Mouse (Mus musculus) hindbrain, embryonic 13.5 days (tissue): Measurements from ENCODE around the gene Rad51c. TPM values are rescaled to one million over a fixed set of nuclear protein-coding genes. Genes with fewer than 3 reads are reported as not detected.
"Not testable (repeated sequence)": the region's sequence is repeated elsewhere in the genome, so short reads cannot be mapped to it uniquely, and the experiment has no call there.

Experiments used
- ATAC-seq: fragments of 200-750 bp; cut with Nextera tagmentation; 2 replicates; pipeline ENCODE4 v1.8.0; 2017; ENCODE audit warnings: moderate TSS enrichment; ENCODE audit not compliant: low FRiP score
- H3K27ac ChIP-seq: fragments of 300-500 bp; sonication (generic); 2 replicates; pipeline ENCODE4 v1.5.1; 2015; ENCODE audit warnings: inconsistent platforms, mild to moderate bottlenecking, moderate library complexity
- H3K27me3 ChIP-seq: fragments of 300-500 bp; sonication (generic); 2 replicates; pipeline ENCODE4 v1.6.1; 2015; ENCODE audit warnings: mild to moderate bottlenecking, inconsistent platforms
- H3K36me3 ChIP-seq: fragments of 300-500 bp; sonication (generic); 2 replicates; pipeline ENCODE4 v1.6.1; 2015; ENCODE audit warnings: mild to moderate bottlenecking, inconsistent platforms
- H3K4me1 ChIP-seq: fragments of 300-500 bp; sonication (generic); replicated peaks from 2 replicates; pipeline ENCODE4 v1.6.1; 2015; ENCODE audit warnings: inconsistent platforms
- H3K4me2 ChIP-seq: fragments of 300-500 bp; sonication (generic); 2 replicates; pipeline ENCODE4 v1.6.1; 2015; ENCODE audit warnings: inconsistent platforms, mild to moderate bottlenecking, moderate library complexity
- H3K4me3 ChIP-seq: fragments of 300-500 bp; sonication (generic); 2 replicates; pipeline ENCODE4 v1.5.1; 2015; ENCODE audit warnings: mild to moderate bottlenecking, inconsistent platforms
- H3K9ac ChIP-seq: fragments of 300-500 bp; sonication (generic); 2 replicates; pipeline ENCODE4 v1.6.1; 2015; ENCODE audit warnings: mild to moderate bottlenecking, inconsistent platforms
- H3K9me3 ChIP-seq: fragments of 300-500 bp; sonication (generic); 2 replicates; pipeline ENCODE4 v1.6.1; 2016; ENCODE audit warnings: inconsistent platforms
- WGBS: fragments of 180-500 bp; shearing (Covaris S2); methylation state at CpG from one replicate; pipeline ENCODE4 v1.1.7; 2015; 5-methylcytosine and 5-hydroxymethylcytosine counted together
- polyA plus RNA-seq: library from polyadenylated mRNA; unstranded; fragments of >200 nt; fragmentation: Nextera tagmentation; extraction: Ambion mirVana; gene quantifications from 2 replicates; pipeline ENCODE4 v1.2.1, GENCODE M21; 2015

The Rad51c gene
- polyA plus RNA-seq, 1 experiment from 2014 or later = 6.2 TPM

DNA sequence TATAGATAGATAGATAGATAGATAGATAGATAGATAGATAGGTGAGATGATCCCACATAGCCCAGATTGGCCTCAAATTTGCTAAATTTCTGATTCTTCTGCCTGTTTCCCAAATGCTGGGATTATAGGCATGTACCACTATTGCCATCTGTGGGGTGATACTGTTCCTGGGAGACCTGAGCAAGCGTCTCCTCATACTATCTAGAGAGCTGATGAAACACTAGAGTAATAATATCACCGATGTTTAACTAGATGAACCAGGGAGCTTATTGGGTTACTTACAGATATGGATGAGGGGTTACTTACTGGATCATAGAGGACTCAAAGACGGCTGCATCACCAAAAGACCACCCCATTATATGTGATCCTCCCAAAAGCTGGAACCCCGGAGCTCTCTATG, 24.6 kb upstream of the Rad51c start:
- Histone ChIP-seq H3K9me3 (no peaks in the 10 kb centered on the region), H3K27ac (no peak overlapping the region), H3K27me3 (no peaks in the 10 kb centered on the region), H3K4me1 (peaks cover 5% of the 10 kb centered on the region; the same call in 1 of the 2 replicates), H3K9ac (no peak overlapping the region), H3K36me3 (no peaks in the 10 kb centered on the region), H3K4me2 (no peak overlapping the region), H3K4me3 (no peak overlapping the region)
- ATAC-seq = no peak
- 86% methylated on average over 4 of the region's 4 CpGs for WGBS

DNA sequence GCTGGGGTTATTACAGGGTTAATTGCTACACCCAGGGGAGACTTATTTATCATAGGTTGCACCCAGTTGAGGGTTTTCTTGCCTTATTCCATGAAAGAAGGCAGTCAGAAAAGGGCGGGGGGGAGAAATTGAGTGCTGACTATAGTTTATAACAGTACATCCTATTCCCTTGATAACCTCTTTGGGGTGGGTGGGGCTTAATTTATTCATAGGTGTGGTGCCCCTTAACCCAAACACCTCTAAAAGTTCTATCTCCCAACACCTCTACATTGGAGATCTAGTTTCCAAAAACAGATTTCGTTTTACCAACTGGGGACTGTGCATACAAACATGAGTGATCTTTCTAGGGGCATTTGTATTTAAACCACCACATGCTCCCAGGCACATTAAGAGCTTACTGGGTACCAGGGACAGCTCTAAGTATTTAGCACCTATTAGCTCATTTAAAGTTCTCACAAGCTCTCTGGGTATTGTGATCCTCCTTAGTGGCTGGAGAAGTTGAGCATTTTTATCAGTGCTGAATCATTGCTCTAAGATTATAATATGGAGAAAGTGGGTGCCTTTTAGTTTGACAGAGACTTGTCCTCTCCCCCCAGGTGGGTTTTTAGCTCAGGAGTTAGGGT, 23.4 kb upstream of the Rad51c start:
- no peak overlapping the region for H3K9ac ChIP-seq
- H3K36me3 ChIP-seq = no peaks in the 10 kb centered on the region
- H3K4me3 ChIP-seq = no peak overlapping the region
- no peak overlapping the region for H3K4me2 ChIP-seq
- peak overlapping the region; percentile 84; the same call in 1 of the 2 replicates for H3K27ac ChIP-seq
- no peak for ATAC-seq
- no peaks in the 10 kb centered on the region for H3K9me3 ChIP-seq
- no peaks in the 10 kb centered on the region for H3K27me3 ChIP-seq
- H3K4me1 ChIP-seq = peaks cover 14% of the 10 kb centered on the region; the same call in 1 of the 2 replicates
- WGBS = 71% methylated on average over 2 of the region's 2 CpGs

DNA sequence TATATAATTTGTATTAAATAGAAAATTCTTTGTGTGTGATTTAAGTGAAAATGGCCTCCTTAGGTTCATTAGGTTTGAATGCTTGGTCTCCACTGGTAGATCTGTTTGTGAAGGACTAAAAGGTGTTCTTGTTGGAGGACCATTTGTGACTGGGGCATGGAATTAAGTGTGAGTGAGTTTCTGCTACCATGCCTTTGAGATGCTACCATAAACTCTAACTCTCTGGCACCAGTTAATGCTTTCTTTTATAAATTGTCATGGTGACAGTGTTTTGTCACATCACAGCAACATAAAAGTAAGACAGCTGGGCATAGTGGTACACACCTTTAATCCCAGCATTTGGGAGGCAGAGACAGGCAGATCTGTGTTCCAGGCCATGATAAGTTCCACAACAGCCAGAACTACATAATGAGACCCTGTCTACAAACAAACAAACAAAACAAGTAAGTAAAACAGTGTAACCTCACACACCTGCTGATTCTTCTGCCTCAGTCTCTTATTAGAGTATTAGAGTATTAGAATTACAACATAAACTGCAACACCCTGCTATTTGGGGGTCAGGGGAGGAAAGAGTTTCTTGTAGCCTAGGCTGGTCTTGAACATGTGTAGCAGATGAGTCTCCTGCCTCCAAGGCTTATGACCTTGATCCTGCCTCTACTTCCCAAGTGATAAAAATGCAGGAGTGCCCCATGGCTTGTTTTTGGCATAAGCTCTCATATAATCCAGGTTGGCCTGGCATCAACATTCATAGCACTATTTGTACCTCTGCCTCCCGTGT, 22.7 kb upstream of the Rad51c start:
- H3K36me3 ChIP-seq = no peaks in the 10 kb centered on the region
- H3K4me2 ChIP-seq = no peak overlapping the region
- no peak overlapping the region for H3K4me3 ChIP-seq
- H3K27ac ChIP-seq = peak overlapping the region; percentile 84
- WGBS = 61% methylated on average over 1 of the region's 1 CpGs
- no peak overlapping the region for H3K9ac ChIP-seq
- no peaks in the 10 kb centered on the region for H3K27me3 ChIP-seq
- peaks cover 14% of the 10 kb centered on the region; the same call in 1 of the 2 replicates for H3K4me1 ChIP-seq
- H3K9me3 ChIP-seq = no peaks in the 10 kb centered on the region
- no peak for ATAC-seq

DNA sequence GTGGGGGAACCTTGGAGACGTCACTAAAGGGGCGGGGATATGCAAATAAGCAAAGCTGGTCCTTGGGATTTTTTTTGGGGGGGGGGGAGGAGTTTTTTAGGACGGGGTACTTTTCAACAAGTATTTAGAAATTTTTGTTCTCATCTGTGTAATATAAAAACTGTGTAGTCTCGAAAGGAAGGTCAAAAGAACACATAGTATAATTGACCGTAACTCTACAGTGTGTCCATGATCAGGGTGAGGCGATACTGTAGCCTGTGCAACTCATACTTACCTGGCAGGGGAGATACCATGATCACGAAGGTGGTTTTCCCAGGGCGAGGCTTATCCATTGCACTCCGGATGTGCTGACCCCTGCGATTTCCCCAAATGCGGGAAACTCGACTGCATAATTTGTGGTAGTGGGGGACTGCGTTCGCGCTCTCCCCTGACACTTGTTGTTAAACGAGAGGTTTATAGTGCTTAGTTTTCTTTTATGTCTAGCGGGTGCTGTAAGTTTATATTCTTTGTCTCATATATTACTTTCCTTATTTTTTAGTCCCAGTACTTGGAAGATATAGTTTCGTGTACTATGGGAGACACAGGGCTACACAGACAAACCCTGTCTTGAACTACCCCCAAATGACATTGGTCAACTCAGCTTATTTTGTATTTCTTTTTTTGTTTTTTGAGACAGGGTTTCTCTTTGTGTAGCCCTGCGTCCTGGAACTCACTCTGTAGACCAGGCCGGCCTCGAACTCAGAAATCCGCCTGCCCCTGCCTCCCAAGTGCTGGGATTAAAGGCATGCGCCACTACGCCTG, 21.9 kb upstream of the Rad51c start:
- H3K27me3 ChIP-seq, H3K9me3 ChIP-seq, H3K36me3 ChIP-seq: not testable (repeated sequence)
- H3K4me1 ChIP-seq = peaks cover 19% of the 10 kb centered on the region
- peak overlapping the region; percentile 50 for H3K4me2 ChIP-seq
- peak overlapping the region; percentile 84 for H3K27ac ChIP-seq
- ATAC-seq = peak; percentile 94
- H3K9ac ChIP-seq = peak overlapping the region; percentile 53
- 1% methylated on average over 24 of the region's 24 CpGs for WGBS
- peak overlapping the region; percentile 30; the same call in 1 of the 2 replicates for H3K4me3 ChIP-seq

DNA sequence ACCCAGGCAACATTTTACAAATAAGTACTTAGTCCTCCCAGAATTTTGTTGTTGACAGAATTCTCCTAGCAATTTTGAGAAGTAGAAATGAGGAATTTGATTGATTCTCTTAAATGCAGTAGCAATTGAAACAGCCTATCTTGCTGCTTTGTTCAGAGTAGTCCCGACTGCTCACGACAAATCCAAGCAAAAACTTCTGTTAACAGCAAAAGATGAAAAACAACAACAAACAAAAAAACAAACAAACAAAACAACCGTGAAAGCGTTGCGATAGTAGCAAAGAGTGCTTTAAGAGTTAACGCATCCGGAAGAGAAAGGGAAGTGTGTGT, 21.3 kb upstream of the Rad51c start:
- Histone ChIP-seq H3K4me3 (peak overlapping the region; percentile 30), H3K36me3 (no peaks in the 10 kb centered on the region), H3K9me3 (no peaks in the 10 kb centered on the region), H3K9ac (peak overlapping the region; percentile 53), H3K4me2 (peak overlapping the region; percentile 50), H3K27me3 (no peaks in the 10 kb centered on the region), H3K27ac (peak overlapping the region; percentile 56; the same call in 1 of the 2 replicates), H3K4me1 (peaks cover 20% of the 10 kb centered on the region)
- peak; percentile 73 for ATAC-seq
- WGBS = under 1% methylated on average over 7 of the region's 7 CpGs

DNA sequence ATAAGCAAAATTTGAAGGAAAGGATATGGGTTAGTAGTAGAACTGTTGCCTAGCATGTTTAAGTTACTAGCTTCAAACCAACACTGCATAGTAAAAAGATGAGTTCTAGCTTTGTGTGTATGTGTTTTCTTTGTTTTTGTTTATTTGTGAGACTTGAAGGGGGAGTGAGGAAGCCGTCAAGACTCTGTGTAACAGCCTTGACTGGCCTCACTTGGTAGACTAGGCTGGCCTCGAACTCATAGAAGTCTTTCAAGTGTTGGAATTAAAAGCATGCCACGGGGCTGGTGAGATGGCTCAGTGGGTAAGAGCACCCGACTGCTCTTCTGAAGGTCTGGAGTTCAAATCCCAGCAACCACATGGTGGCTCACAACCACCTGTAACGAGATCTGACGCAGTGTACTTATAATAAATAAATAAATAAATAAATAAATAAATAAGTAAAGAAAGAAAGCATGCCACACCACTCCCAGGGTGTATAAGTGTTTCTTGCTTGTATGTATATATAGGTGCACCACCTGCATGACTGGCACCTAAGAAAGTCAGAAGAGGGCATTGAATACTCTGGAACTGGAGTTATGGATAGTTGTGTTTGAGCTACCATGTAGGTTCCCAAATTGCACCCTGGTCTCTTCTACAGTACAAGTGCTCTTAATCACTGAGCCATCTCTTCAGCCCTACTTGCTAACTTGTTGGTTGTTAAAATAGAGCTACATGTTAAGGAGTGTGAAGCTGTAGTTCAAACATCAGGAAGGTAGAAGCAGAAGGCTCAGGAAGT, 19.0 kb upstream of the Rad51c start:
- Histone ChIP-seq H3K9me3 (no peaks in the 10 kb centered on the region), H3K27ac (peak overlapping the region; percentile 87), H3K9ac (no peak overlapping the region), H3K36me3 (no peaks in the 10 kb centered on the region), H3K4me2 (peak overlapping the region; percentile 19; the same call in 1 of the 2 replicates), H3K4me1 (peaks cover 20% of the 10 kb centered on the region), H3K27me3 (no peaks in the 10 kb centered on the region), H3K4me3 (no peak overlapping the region)
- 50% methylated on average over 6 of the region's 6 CpGs for WGBS
- ATAC-seq = no peak

DNA sequence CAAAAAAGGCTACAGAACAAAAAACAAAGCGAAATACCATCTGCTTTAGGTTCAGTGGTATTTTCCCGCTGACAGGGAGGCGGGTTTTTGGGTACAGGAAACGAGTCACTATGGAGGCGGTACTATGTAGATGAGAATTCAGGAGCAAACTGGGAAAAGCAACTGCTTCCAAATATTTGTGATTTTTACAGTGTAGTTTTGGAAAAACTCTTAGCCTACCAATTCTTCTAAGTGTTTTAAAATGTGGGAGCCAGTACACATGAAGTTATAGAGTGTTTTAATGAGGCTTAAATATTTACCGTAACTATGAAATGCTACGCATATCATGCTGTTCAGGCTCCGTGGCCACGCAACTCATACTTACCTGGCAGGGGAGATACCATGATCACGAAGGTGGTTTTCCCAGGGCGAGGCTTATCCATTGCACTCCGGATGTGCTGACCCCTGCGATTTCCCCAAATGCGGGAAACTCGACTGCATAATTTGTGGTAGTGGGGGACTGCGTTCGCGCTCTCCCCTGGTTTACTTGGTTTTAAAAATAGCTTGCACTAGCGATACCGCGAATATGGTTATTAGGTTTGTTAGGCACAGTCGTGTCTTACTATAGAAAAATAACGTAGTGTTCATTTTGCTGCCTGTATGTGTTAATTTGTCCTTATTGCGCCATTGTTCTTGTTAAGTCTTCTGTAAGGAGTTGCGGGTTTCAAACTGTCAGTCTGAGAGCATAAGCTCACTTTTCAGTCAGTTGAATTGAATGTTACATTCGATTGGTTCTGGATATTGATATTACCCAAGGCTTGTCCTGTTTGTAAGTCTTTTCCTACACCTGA, 18.0 kb upstream of the Rad51c start:
- H3K9ac ChIP-seq = peak overlapping the region; percentile 68
- ATAC-seq = peak; percentile 88
- no peaks in the 10 kb centered on the region for H3K36me3 ChIP-seq
- peak overlapping the region; percentile 87 for H3K27ac ChIP-seq
- peak overlapping the region; percentile 39 for H3K4me3 ChIP-seq
- H3K4me1 ChIP-seq = peaks cover 20% of the 10 kb centered on the region
- no peaks in the 10 kb centered on the region for H3K27me3 ChIP-seq
- no peaks in the 10 kb centered on the region for H3K9me3 ChIP-seq
- WGBS = under 1% methylated on average over 26 of the region's 26 CpGs
- peak overlapping the region; percentile 63 for H3K4me2 ChIP-seq

DNA sequence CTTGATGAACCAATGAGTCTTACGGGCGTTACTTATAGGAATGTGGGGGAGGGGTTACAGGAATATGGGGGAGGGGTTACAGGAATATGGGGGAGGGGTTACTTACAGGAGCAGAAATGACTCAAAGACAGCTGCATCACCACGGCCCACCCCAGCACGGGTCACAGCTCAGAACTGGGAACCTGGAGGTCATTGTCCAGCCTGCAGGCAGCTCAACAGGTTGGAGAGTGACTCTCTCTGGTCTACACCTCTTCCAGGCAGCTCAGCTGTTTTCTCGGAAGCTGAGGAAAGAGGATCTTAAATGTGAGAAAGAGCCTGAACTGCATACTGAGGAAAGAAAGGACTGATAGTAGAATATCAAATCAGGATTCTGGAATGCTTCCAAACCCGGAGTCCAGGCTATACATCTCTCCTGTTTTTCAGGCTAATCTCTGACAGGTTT, 17.0 kb upstream of the Rad51c start:
- H3K4me1 ChIP-seq = peaks cover 20% of the 10 kb centered on the region
- peak overlapping the region; percentile 68 for H3K9ac ChIP-seq
- H3K4me2 ChIP-seq = peak overlapping the region; percentile 63
- no peaks in the 10 kb centered on the region for H3K27me3 ChIP-seq
- H3K27ac ChIP-seq = peak overlapping the region; percentile 87
- 27% methylated on average over 6 of the region's 6 CpGs for WGBS
- peak overlapping the region; percentile 39 for H3K4me3 ChIP-seq
- no peaks in the 10 kb centered on the region for H3K9me3 ChIP-seq
- no peak for ATAC-seq
- H3K36me3 ChIP-seq = no peaks in the 10 kb centered on the region

DNA sequence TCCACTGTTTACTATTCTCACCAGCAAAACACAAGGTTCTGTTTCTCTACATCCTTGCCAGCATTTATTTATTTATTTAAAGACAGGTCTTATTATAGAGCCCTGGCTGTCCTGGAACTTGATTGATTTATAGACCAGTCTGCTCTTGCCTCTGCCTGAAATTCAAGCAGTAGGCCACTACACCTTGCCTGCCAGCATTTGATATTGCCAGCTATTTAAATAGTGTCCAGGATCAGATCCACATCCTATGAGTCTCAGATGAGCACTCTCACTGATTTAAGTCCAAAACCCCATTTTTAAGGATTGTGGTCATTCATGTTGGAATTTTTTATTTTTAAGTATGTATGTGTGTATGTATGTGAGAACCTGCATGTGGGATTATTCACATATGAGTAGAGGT, 16.1 kb upstream of the Rad51c start:
- no peaks in the 10 kb centered on the region for H3K36me3 ChIP-seq
- no peak overlapping the region for H3K9ac ChIP-seq
- peaks cover 17% of the 10 kb centered on the region for H3K4me1 ChIP-seq
- no peak for ATAC-seq
- no peaks in the 10 kb centered on the region for H3K27me3 ChIP-seq
- no peak overlapping the region for H3K4me2 ChIP-seq
- no peaks in the 10 kb centered on the region for H3K9me3 ChIP-seq
- H3K27ac ChIP-seq = no peak overlapping the region
- no peak overlapping the region for H3K4me3 ChIP-seq

DNA sequence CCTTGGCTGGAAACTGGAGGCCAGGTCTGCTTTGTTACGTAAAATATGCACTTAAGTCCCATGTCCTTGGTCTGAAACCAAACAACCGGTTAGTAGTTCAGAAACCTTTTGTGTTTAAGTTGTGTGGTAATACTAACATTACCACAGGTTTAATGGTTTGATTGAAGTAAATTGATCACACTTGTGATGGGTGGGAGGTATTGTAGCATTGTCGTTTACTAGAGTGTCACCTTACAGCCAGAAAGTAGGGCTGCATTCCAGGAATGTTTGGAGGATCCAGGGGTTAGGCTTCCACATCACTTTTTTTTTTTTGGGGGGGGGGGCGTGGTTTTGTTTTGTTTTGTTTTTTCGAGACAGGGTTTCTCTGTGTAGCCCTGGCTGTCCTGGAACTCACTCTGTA, 11.4 kb upstream of the Rad51c start:
- Histone ChIP-seq H3K4me1 (no peaks in the 10 kb centered on the region), H3K9ac (no peak overlapping the region), H3K27me3 (no peaks in the 10 kb centered on the region), H3K4me3 (no peak overlapping the region), H3K4me2 (no peak overlapping the region), H3K27ac (no peak overlapping the region), H3K9me3 (no peaks in the 10 kb centered on the region), H3K36me3 (no peaks in the 10 kb centered on the region)
- ATAC-seq = no peak
- WGBS = 65% methylated on average over 5 of the region's 5 CpGs

DNA sequence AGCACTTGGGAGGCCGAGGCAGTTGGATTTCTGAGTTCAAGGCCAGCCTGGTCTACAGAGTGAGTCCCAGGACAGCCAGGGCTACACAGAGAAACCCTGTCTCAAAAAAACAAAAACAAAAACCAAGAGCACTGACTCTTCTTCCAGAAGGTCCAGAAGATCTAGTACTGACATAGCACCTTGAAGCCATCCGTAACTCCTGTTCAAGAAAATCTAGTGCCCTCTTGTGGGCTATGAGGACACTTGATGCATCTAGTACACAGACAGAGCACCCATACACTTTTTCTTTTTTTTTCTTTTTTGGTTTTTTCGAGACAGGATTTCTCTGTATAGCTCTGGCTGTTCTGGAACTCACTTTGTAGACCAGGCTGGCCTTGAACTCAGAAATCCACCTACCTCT, 8.7 kb upstream of the Rad51c start:
- 68% methylated on average over 3 of the region's 3 CpGs for WGBS
- not testable (repeated sequence) for ATAC-seq, H3K4me3 ChIP-seq, H3K4me2 ChIP-seq, H3K27ac ChIP-seq, H3K9ac ChIP-seq, H3K36me3 ChIP-seq, H3K27me3 ChIP-seq, H3K4me1 ChIP-seq, H3K9me3 ChIP-seq
